ENCODE assay signal across 15 mouse cellular contexts in the genomic region with DNA sequence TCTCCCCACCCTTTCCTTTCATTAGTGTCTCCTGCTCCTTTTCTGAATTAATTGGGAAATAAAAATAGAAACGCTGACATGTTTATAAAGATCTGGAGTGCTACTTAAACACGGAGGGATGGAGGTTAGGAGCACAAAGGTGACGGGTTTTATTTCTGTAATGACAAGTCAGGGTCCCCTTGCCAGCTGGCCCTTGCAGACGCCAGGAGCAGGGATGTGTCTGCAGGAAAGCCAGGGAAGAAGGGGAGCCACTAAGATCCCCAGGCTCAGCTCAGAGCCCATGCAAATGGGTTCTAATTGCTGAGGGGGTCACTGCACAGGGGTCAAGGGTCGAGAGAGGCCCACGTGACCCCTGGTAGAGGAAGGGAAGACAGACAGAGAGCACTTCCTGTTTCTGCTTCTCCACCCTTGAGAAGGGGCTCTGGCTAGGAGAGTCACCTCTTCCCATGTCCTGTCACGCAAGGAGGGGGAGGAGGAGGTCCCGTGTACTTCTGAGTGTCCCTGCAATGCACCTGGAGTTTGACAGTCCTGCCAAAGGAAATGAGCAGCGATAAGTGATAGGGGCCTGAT. TPM values are rescaled to one million over a fixed set of nuclear protein-coding genes. Genes with fewer than 3 reads are reported as not detected.
DNase-seq lines count a peak whose midpoint lies in the region; ATAC-seq and TF ChIP-seq lines count a peak whose summit lies in the region.
"Had no signal": no experiment of that assay in that cellular context is flagged by ENCODE, and none has a peak within 500 bp of the region (broad histone marks: within the 10 kb centered on the region; RNA-seq: fewer than 3 reads in every experiment).

No protein-coding gene starts in this region.

- dilution Hi-C loops in CH12.LX (cut with MboI; ENCODE audit: extremely low pct_ligation_motif_present, extremely low pct_unique_long_range_greater_than_20kb, low sequenced_read_pairs), result no loop called here

- in situ Hi-C loops in CH12.LX (cut with MboI; ENCODE audit: low pct_ligation_motif_present, low pct_unique_long_range_greater_than_20kb, low sequenced_read_pairs), result no loop called here

- peak; percentile 58 for DNase-seq in gastrocnemius, adult 2 months
- DNase-seq in gastrocnemius, adult 18-20 months (ENCODE audit: low spot score), result no peak
- peak; percentile 24 for DNase-seq in left cerebral cortex, postnatal 4 days
- no peak for DNase-seq in left cerebral cortex, adult 8-10 months (ENCODE audit: low spot score in 2 of 2)
- DNase-seq in CH12.LX (ENCODE audit: extremely low read depth), result no peak
- DNase-seq: kidney, adult 9 months; lung, postnatal 10 days had no signal

- no peak for TF ChIP-seq CTCF in gastrocnemius, adult 2 months (IDR thresholded peaks at IDR 0.05)
- no peak for TF ChIP-seq CTCF in CH12.LX (conservative IDR thresholded peaks at IDR 0.05 in 1 of 2, IDR thresholded peaks at IDR 0.05 in 1 of 2; ENCODE audit: low read depth in 2 of 2, low read length in 2 of 2)

- TF ChIP-seq POLR2A in CH12.LX (IDR thresholded peaks at IDR 0.05; ENCODE audit: low read depth, low read length), result no peak

- 54% methylated on average over 9 of the region's 9 CpGs for WGBS in heart, embryonic 11.5 days (ENCODE audit: insufficient replicate concordance)

- no peaks in the 10 kb centered on the region; the same call in 1 of the 2 replicates for H3K79me2 ChIP-seq in CH12.LX (replicated peaks; ENCODE audit: control insufficient read depth, extremely low read depth, insufficient read depth, poor library complexity, severe bottlenecking)

- no peak overlapping the region; the same call in 1 of the 2 replicates for H3K27ac ChIP-seq in gastrocnemius, adult 2 months
- no peak overlapping the region for H3K27ac ChIP-seq in CH12.LX (ENCODE audit: insufficient read depth, low read depth)
- no peak overlapping the region for H3K27ac ChIP-seq in heart, embryonic 11.5 days (ENCODE audit: low read depth, low read length)
- H3K27ac ChIP-seq: embryonic facial prominence, embryonic 13.5 days; forebrain, embryonic 10.5 days; heart, embryonic 13.5 days; hindbrain, embryonic 14.5 days; left cerebral cortex, adult 2 months; midbrain, embryonic 13.5 days had no signal

- peak; percentile 71 for ATAC-seq in granulocyte monocyte progenitor cell, adult 5-6 weeks (replicated peaks; ENCODE audit: poor library complexity, severe bottlenecking)
- no peak for ATAC-seq in heart, embryonic 11.5 days (replicated peaks; ENCODE audit: insufficient number of reproducible peaks, low FRiP score, low TSS enrichment)
- ATAC-seq: midbrain, embryonic 13.5 days had no signal

- H3K36me3 ChIP-seq in CH12.LX (replicated peaks in 1 of 2; ENCODE audit: control insufficient read depth in 1 of 2, insufficient read depth in 1 of 2, low read length in 1 of 2), result peaks cover 3 to 42% of the 10 kb centered on the region in 2 experiments
- no peaks in the 10 kb centered on the region for H3K36me3 ChIP-seq in heart, embryonic 11.5 days (ENCODE audit: control insufficient read depth, insufficient read depth, low read length)
- H3K36me3 ChIP-seq: embryonic facial prominence, embryonic 13.5 days; heart, embryonic 13.5 days; midbrain, embryonic 13.5 days had no signal

- peaks cover 2% of the 10 kb centered on the region for H3K9me3 ChIP-seq in CH12.LX (replicated peaks; ENCODE audit: low read length)
- no peaks in the 10 kb centered on the region for H3K9me3 ChIP-seq in heart, embryonic 11.5 days (replicated peaks; ENCODE audit: control insufficient read depth, low read length)
- H3K9me3 ChIP-seq: embryonic facial prominence, embryonic 13.5 days; forebrain, embryonic 10.5 days; heart, embryonic 13.5 days; midbrain, embryonic 13.5 days had no signal

- no peak overlapping the region for H3K4me2 ChIP-seq in CH12.LX (ENCODE audit: insufficient read depth, low read depth, poor library complexity, severe bottlenecking)
- no peak overlapping the region for H3K4me2 ChIP-seq in heart, embryonic 11.5 days
- H3K4me2 ChIP-seq: embryonic facial prominence, embryonic 13.5 days; heart, embryonic 13.5 days; hindbrain, embryonic 14.5 days; midbrain, embryonic 13.5 days had no signal

- no peak overlapping the region for H3K4me3 ChIP-seq in gastrocnemius, adult 2 months
- no peak overlapping the region for H3K4me3 ChIP-seq in CH12.LX (replicated peaks in 1 of 3; ENCODE audit: low read depth in 2 of 3, low read length in 2 of 3, poor library complexity in 1 of 3)
- H3K4me3 ChIP-seq in heart, embryonic 11.5 days (ENCODE audit: low read depth, low read length), result no peak overlapping the region
- H3K4me3 ChIP-seq: embryonic facial prominence, embryonic 13.5 days; forebrain, embryonic 10.5 days; heart, embryonic 13.5 days; left cerebral cortex, adult 2 months; midbrain, embryonic 13.5 days had no signal

- intact Hi-C loops in gastrocnemius, adult 2 months (cut with DNase I), result no loop called here
- intact Hi-C loops in left cerebral cortex, postnatal 4 days (cut with DNase I), result no loop called here

- no peaks in the 10 kb centered on the region for H3K27me3 ChIP-seq in CH12.LX (replicated peaks)
- H3K27me3 ChIP-seq in heart, embryonic 11.5 days (ENCODE audit: control insufficient read depth, insufficient read depth, low read length), result no peaks in the 10 kb centered on the region
- H3K27me3 ChIP-seq: embryonic facial prominence, embryonic 13.5 days; heart, embryonic 13.5 days; midbrain, embryonic 13.5 days had no signal

- TF ChIP-seq RAD21 in CH12.LX (IDR thresholded peaks at IDR 0.05; ENCODE audit: low read depth, low read length), result no peak

- TF ChIP-seq EP300 in CH12.LX (IDR thresholded peaks at IDR 0.05; ENCODE audit: low read length), result no peak

- H3K4me1 ChIP-seq in CH12.LX (ENCODE audit: control insufficient read depth in 1 of 2, insufficient read depth in 2 of 2), result peaks cover 7 to 34% of the 10 kb centered on the region in 2 experiments
- peaks cover 24% of the 10 kb centered on the region for H3K4me1 ChIP-seq in heart, embryonic 11.5 days (ENCODE audit: control insufficient read depth, insufficient read depth, low read length)

- H3K9ac ChIP-seq in CH12.LX (ENCODE audit: insufficient read depth, low read depth), result no peak overlapping the region
- H3K9ac ChIP-seq in heart, embryonic 11.5 days (ENCODE audit: low read depth, low read length), result no peak overlapping the region
- H3K9ac ChIP-seq: embryonic facial prominence, embryonic 13.5 days; heart, embryonic 13.5 days; hindbrain, embryonic 14.5 days; midbrain, embryonic 13.5 days had no signal

TF ChIP-seq in CH12.LX, 34 proteins besides CTCF, POLR2A, EP300 and RAD21:
- TF ChIP-seq TBP (conservative IDR thresholded peaks at IDR 0.05; ENCODE audit: low read depth, low read length) (no peak), ELF1 (IDR thresholded peaks at IDR 0.05; ENCODE audit: low read depth, low read length) (0 out of 2 replicates have a peak, but pooled peaks have one; percentile 11)

RNA-seq across cellular contexts. Expression of a gene that starts 36.7 kb away (rescaled TPM):
- 100 to 1,000 TPM; 190 to 201 TPM for total RNA-seq in gastrocnemius, adult 2 months (2021)
- total RNA-seq in gastrocnemius, adult 18-20 months (2021), result 100 to 1,000 TPM; 187 to 214 TPM
- 10 to 100 TPM; 73.5 to 79.5 TPM for total RNA-seq in left cerebral cortex, postnatal 4 days (2021)
- 10 to 100 TPM; 57.4 to 62.5 (median 60.3) TPM for total RNA-seq in left cerebral cortex, adult 8-10 months (2022)
- total RNA-seq in CH12.LX (2012; rRNA removed) (21.1 and 26.8 TPM in 2 replicates), CH12.LX (2014; rRNA removed) (9.7 and 10.0 TPM in 2 replicates)
- 11.0 and 12.5 TPM in 2 replicates for polyA plus RNA-seq in CH12.LX (2012; ENCODE audit: insufficient read length, low read depth)
- 68.7 and 164 TPM in 2 replicates for total RNA-seq in granulocyte monocyte progenitor cell, adult 5-6 weeks (2014; fragmentation: Nextera tagmentation)
- 22.6 and 26.7 TPM in 2 replicates for total RNA-seq in granulocyte monocyte progenitor cell, adult 5-6 weeks (2017)
- 68.7 and 75.5 TPM in 2 replicates for polyA plus RNA-seq in heart, embryonic 11.5 days (2014; fragmentation: Nextera tagmentation; extraction: Ambion mirVana)

Comparison
In these comparisons a context has a peak if more than half of its experiments do, and no peak if none do; other contexts are left out.
1. DNase-seq: peak in gastrocnemius, adult 2 months (single experiment) and left cerebral cortex, postnatal 4 days (single experiment); none in gastrocnemius, adult 18-20 months (single experiment), left cerebral cortex, adult 8-10 months (0 of 2) and CH12.LX (single experiment).